Mouse (Mus musculus) neural tube, embryonic 14.5 days (tissue): ENCODE results near the gene Nsf. TPM values are rescaled to one million over a fixed set of nuclear protein-coding genes. Genes with fewer than 3 reads are reported as not detected.

Experiments
- ATAC-seq: fragments of 200-750 bp; cut with Nextera tagmentation; 2 replicates; pipeline ENCODE4 v1.8.0; 2017; ENCODE audit warnings: low read depth, mild to moderate bottlenecking, moderate TSS enrichment, moderate library complexity
- H3K27ac ChIP-seq: fragments of 300-500 bp; sonication (generic); 2 replicates; pipeline ENCODE4 v1.5.1; 2014; ENCODE audit warnings: low read depth, mild to moderate bottlenecking, control low read depth, low read length, moderate library complexity, mixed read lengths
- H3K27me3 ChIP-seq: fragments of 300-500 bp; sonication (generic); 2 replicates; pipeline ENCODE4 v1.6.1; 2014; ENCODE audit warnings: low read length; ENCODE audit not compliant: control insufficient read depth, insufficient read depth
- H3K36me3 ChIP-seq: fragments of 300-500 bp; sonication (generic); 2 replicates; pipeline ENCODE4 v1.6.1; 2014; ENCODE audit warnings: low read length, mixed read lengths; ENCODE audit not compliant: control insufficient read depth, insufficient read depth
- H3K4me1 ChIP-seq: fragments of 300-500 bp; sonication (generic); 2 replicates; pipeline ENCODE4 v1.6.1; 2014; ENCODE audit warnings: low read length; ENCODE audit not compliant: control insufficient read depth, insufficient read depth
- H3K4me2 ChIP-seq: fragments of 300-500 bp; sonication (generic); 2 replicates; pipeline ENCODE4 v1.6.1; 2014; ENCODE audit warnings: mild to moderate bottlenecking, low read depth, low read length, control low read depth
- H3K4me3 ChIP-seq: fragments of 300-500 bp; sonication (generic); 2 replicates; pipeline ENCODE4 v1.5.1; 2014; ENCODE audit warnings: low read depth, low read length, control low read depth, mixed read lengths
- H3K9ac ChIP-seq: fragments of 300-500 bp; sonication (generic); replicated peaks from 2 replicates; pipeline ENCODE4 v1.6.1; 2014; ENCODE audit warnings: low read depth, mild to moderate bottlenecking, control low read depth, low read length, mixed read lengths
- H3K9me3 ChIP-seq: fragments of 300-500 bp; sonication (generic); 2 replicates; pipeline ENCODE4 v1.6.1; 2016; ENCODE audit warnings: low read length; ENCODE audit not compliant: control insufficient read depth
- WGBS: fragments of 180-500 bp; shearing (Covaris S2); extraction: QIAGEN DNeasy Blood & Tissue Kit; methylation state at CpG from one replicate; pipeline ENCODE4 v1.1.7; 2014; 5-methylcytosine and 5-hydroxymethylcytosine counted together
- polyA plus RNA-seq: library from polyadenylated mRNA; unstranded; fragments of >200 nt; fragmentation: Nextera tagmentation; extraction: Ambion mirVana; gene quantifications from 2 replicates; pipeline ENCODE4 v1.2.1, GENCODE M21; 2014

Gene Nsf
- polyA plus RNA-seq, 1 experiment from 2014 or later, result 217 TPM

DNA sequence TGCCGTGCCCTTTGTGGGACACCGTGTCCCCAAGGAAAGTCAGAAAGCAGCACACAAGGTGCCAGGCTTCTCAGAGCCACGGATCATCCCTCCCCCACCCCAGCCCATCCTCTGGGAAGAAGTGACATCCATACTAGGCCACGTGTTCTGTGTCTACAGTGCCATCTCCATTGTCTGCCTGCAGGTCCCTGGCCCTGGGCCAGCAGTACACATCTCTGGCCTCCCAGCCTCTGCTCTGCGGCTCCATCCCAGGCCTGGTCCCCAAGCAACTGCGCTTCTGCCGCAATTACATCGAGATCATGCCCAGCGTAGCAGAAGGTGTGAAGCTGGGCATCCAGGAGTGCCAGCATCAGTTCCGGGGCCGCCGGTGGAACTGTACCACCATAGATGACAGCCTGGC, 145.9 kb downstream of the Nsf start:
- H3K27ac ChIP-seq, result peak overlapping the region; percentile 69
- peak overlapping the region; percentile 54; the same call in 1 of the 2 replicates for H3K4me3 ChIP-seq
- 0 out of 2 replicates have a peak, but pooled peaks cover 2% of the 10 kb centered on the region for H3K9me3 ChIP-seq
- no peaks in the 10 kb centered on the region for H3K36me3 ChIP-seq
- peak overlapping the region; percentile 94 for H3K4me2 ChIP-seq
- peak; percentile 76 for ATAC-seq
- H3K4me1 ChIP-seq, result peaks cover 27% of the 10 kb centered on the region
- peak overlapping the region; percentile 8; the same call in 1 of the 2 replicates for H3K9ac ChIP-seq
- H3K27me3 ChIP-seq, result no peaks in the 10 kb centered on the region
- WGBS, result 30% methylated on average over 12 of the region's 12 CpGs

DNA sequence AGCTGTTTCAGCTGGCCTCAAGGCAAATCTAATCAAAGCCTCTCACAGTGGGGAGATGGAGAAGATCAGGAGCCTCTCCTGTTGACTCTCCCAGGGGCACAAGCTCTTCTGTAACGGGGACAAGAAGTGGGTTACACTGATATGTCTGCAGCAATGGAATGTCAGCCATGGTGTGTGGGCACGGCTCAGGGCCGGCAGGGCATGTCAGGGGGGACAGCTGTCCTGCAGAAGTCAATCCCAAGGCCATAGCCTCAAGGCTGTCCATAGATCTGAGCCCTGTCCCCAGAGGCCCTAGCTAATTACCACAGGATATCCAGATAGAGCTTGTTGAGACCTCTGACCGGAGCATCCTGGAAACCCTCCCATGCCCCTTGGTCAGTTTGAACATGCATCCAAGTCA, 149.1 kb downstream of the Nsf start:
- no peak for ATAC-seq
- WGBS, result 86% methylated on average over 4 of the region's 4 CpGs
- Histone ChIP-seq H3K36me3 (no peaks in the 10 kb centered on the region), H3K9ac (no peak overlapping the region), H3K4me3 (no peak overlapping the region), H3K4me1 (peaks cover 18% of the 10 kb centered on the region), H3K4me2 (no peak overlapping the region), H3K9me3 (0 out of 2 replicates have a peak, but pooled peaks cover 2% of the 10 kb centered on the region), H3K27ac (no peak overlapping the region), H3K27me3 (no peaks in the 10 kb centered on the region)

DNA sequence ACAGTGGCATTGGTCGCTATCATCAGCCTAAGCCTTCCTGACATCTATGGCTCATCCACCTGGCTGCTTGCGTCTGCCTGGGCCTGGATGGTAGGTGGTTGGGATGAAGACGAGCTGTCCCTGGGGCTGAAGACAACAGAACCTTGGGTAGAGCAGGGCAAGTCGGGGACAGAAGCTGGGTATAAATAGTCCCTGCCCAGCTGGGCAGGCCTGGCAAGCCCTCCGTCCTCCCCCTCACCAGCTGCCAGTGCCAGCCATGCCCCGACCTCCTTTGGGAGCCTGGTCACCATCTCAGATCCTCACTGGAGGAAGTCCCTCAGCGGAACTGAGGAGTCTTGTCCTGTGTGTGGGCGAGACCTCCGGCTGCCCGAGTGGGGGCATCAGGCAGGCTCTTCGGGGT, 149.7 kb downstream of the Nsf start:
- no peak overlapping the region for H3K4me3 ChIP-seq
- H3K4me1 ChIP-seq, result peaks cover 12% of the 10 kb centered on the region
- no peak overlapping the region for H3K27ac ChIP-seq
- ATAC-seq, result no peak
- no peaks in the 10 kb centered on the region for H3K36me3 ChIP-seq
- no peak overlapping the region for H3K4me2 ChIP-seq
- H3K9ac ChIP-seq, result no peak overlapping the region
- 0 out of 2 replicates have a peak, but pooled peaks cover 2% of the 10 kb centered on the region for H3K9me3 ChIP-seq
- WGBS, result 90% methylated on average over 11 of the region's 11 CpGs
- no peaks in the 10 kb centered on the region for H3K27me3 ChIP-seq

DNA sequence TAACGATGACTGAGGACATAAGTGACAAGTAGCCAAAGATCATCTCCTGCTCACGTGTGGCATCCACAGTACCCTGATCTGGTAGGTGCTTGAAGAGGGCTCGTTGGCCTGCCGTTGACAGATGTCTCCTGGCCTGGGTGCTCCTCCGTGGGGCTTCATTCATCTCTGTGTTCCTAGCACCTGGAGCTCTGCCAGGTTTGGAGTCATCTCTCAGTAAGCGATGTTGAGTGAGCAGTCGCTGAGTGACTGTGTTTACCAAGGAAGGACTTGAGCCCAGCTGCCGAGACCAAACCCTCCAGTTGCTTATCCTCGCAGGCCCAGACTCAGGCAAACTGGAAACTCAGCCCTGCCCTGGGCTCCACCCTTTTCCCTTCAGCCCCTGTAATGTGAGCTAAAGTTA, 152.7 kb downstream of the Nsf start:
- Histone ChIP-seq H3K36me3 (no peaks in the 10 kb centered on the region), H3K27ac (no peak overlapping the region), H3K9ac (no peak overlapping the region), H3K4me2 (no peak overlapping the region), H3K9me3 (0 out of 2 replicates have a peak, but pooled peaks cover 2% of the 10 kb centered on the region), H3K27me3 (no peaks in the 10 kb centered on the region), H3K4me3 (no peak overlapping the region), H3K4me1 (no peaks in the 10 kb centered on the region)
- WGBS, result 79% methylated on average over 9 of the region's 9 CpGs
- no peak for ATAC-seq

DNA sequence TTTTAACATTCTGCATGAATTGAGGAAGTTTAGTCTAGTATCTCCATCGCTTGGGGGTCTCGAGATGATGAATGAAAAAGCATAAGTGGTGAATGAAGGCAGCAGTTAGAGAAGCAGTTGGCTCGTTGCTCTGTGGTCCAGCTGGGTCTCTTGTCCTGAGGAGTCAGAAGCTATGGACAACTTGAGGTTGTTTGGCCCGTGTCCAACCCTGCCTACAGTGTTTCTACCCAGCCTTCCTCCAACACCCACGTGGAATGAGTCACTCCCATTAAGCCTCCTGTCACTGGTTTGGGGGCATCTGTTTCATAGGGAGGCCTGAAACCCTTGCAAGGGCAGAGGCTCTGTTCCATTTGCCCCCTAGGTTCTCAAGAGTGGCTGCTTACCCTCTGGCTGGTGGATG, 163.9 kb downstream of the Nsf start:
- no peaks in the 10 kb centered on the region for H3K36me3 ChIP-seq
- WGBS, result 79% methylated on average over 5 of the region's 5 CpGs
- H3K27ac ChIP-seq, result no peak overlapping the region

DNA sequence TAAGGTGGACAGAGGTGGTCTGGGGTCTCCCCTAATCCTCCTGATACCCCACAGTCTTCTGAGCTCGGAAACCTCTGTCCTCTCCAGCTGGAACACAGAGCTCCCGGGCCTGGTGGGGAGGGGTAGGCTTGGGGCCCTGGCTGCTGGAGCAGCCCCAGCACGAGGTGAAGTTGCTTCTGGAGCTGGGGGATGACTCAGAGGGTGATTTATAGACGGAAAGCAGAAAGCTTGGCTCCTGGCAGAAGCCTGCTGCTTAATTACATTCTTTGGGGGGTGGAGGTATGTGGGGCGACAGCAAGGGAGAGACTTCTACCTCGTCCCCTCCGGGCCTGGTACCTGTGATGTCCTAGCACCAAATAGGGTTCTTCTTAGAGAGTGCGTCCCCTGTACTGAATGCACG, 173.7 kb downstream of the Nsf start:
- Histone ChIP-seq H3K4me3 (no peak overlapping the region), H3K4me1 (no peaks in the 10 kb centered on the region), H3K4me2 (no peak overlapping the region), H3K9me3 (no peaks in the 10 kb centered on the region), H3K9ac (no peak overlapping the region), H3K36me3 (no peaks in the 10 kb centered on the region), H3K27ac (no peak overlapping the region), H3K27me3 (peaks cover 10% of the 10 kb centered on the region; the same call in 1 of the 2 replicates)
- 42% methylated on average over 9 of the region's 9 CpGs for WGBS
- ATAC-seq, result no peak

More for the DNA sequence above, 163.9 kb downstream of the Nsf start:
- no peak for ATAC-seq
- Histone ChIP-seq H3K27me3 (no peaks in the 10 kb centered on the region), H3K9ac (no peak overlapping the region), H3K9me3 (no peaks in the 10 kb centered on the region), H3K4me2 (no peak overlapping the region), H3K4me3 (no peak overlapping the region), H3K4me1 (no peaks in the 10 kb centered on the region)

DNA sequence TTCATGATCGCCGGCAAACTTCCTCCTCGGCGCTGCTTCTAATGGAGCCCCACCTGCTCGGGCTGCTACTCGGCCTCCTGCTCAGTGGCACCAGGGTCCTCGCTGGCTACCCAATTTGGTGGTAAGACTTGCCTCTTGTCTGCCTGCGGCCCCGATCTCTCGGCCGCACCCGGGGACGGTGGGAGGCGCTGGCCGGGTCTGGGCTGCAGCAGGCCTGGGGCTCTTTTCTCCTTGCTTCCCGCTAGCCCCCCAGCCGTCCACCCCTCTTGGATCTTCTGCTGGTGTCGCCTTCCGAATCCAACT, 179.7 kb downstream of the Nsf start:
- H3K9ac ChIP-seq, result no peak overlapping the region; the same call in 1 of the 2 replicates
- 0 out of 2 replicates have a peak, but pooled peaks have one; percentile 16 for ATAC-seq
- H3K4me3 ChIP-seq, result peak overlapping the region; percentile 37
- H3K9me3 ChIP-seq, result no peaks in the 10 kb centered on the region
- peaks cover 10% of the 10 kb centered on the region; the same call in 1 of the 2 replicates for H3K4me1 ChIP-seq
- peaks cover 32% of the 10 kb centered on the region for H3K27me3 ChIP-seq
- H3K27ac ChIP-seq, result no peak overlapping the region
- peak overlapping the region; percentile 72 for H3K4me2 ChIP-seq
- no peaks in the 10 kb centered on the region for H3K36me3 ChIP-seq
- under 1% methylated on average over 19 of the region's 19 CpGs for WGBS

DNA sequence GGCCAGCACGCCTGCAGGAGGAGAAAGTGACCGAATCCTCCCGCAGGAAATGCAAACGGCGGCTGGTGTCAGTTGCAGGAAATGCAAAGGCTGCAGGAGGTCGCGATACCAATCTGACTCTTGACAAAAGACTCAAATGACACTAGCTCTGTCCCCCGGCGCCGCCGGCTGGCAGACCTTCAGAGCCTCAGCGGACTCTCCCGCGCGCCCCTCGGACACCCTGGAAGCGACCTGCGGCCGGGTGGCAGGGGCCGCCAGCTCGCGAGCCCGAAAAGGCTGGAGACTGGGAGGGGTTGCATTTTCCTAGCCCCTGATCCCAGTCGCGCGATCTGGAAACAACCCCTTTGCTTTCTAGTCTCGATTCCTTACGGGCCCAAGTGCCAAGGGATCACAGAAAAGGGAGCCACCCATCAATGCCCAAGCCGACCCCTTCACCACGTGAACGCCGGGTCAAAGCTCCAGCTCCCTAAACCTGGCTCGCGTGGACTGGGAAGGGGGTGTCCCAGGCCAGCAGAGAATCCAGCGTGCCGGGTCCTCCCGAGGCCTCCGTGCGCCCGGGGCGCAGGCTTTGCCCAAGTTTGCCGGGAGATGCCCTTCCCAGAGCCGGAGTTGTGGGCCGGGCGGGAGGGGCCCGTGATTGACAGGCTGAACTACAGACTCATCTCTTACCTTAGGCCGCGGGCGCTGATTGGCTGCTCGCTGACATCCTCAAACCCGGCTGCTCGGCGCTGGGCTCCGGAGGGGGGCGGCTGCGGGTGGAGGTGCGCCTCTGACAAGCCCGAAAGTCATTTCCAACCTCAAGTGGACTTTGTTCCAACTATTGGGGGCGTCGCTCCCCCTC, 180.2 kb downstream of the Nsf start, which contains the start of gene Wnt3:
Gene Wnt3, plus strand, starts transcription at position 764 of the 841 bp plus-strand sequence.
- ATAC-seq, result peak; percentile 71

More for the DNA sequence above, 180.2 kb downstream of the Nsf start, which contains the start of gene Wnt3:
- peaks cover 32% of the 10 kb centered on the region for H3K27me3 ChIP-seq
- peak within 1 kb of the TSS; percentile 72 for H3K4me2 ChIP-seq
- WGBS, result under 1% methylated on average over 60 of the region's 60 CpGs
- peak within 1 kb of the TSS; percentile 34 for H3K9ac ChIP-seq
- H3K9me3 ChIP-seq, result no peaks in the 10 kb centered on the region
- H3K4me3 ChIP-seq, result peak within 1 kb of the TSS; percentile 37
- peaks cover 10% of the 10 kb centered on the region; the same call in 1 of the 2 replicates for H3K4me1 ChIP-seq
- H3K27ac ChIP-seq, result no peak within 1 kb of the TSS
- no peaks in the 10 kb centered on the region for H3K36me3 ChIP-seq
